Mouse (Mus musculus) brain, embryonic 14.5 days (tissue): ENCODE data around the gene Hist1h4b. TPM values are rescaled to one million over a fixed set of nuclear protein-coding genes. Genes with fewer than 3 reads are reported as not detected.
"Not testable (repeated sequence)": the region's sequence is repeated elsewhere in the genome, so short reads cannot be mapped to it uniquely, and the experiment has no call there.

Source experiments
- DNase-seq: peaks from one replicate; pipeline ENCODE4 v3.0.0-alpha.2; 2011; ENCODE audit warnings: low read depth
- CTCF ChIP-seq: fragments of 200-500 bp; IDR thresholded peaks from 2 replicates; pipeline ENCODE4 v1.5.1; 2012; ENCODE audit warnings: inconsistent platforms, mild to moderate bottlenecking, moderate library complexity, borderline replicate concordance; ENCODE audit not compliant: insufficient read depth, insufficient read length; ENCODE audit errors: extremely low read depth
- POLR2A ChIP-seq: fragments of 200-500 bp; IDR thresholded peaks from 2 replicates; pipeline ENCODE4 v1.6.1; 2012; ENCODE audit warnings: mild to moderate bottlenecking, inconsistent platforms, borderline replicate concordance; ENCODE audit not compliant: poor library complexity, insufficient read depth, insufficient read length, severe bottlenecking; ENCODE audit errors: extremely low read depth
- polyA plus RNA-seq: library from polyadenylated mRNA; depleted of rRNA; stranded (reverse); fragments of >200 nt; gene quantifications from 2 replicates; pipeline ENCODE4 v1.2.3, GENCODE M21; 2012

Gene Hist1h4b
- polyA plus RNA-seq, 1 experiment: 20.4 TPM

- TF ChIP-seq CTCF: no peak
- no peak for TF ChIP-seq POLR2A
- no peak for DNase-seq
Measured at GRCm38 (mm10) chr13:23763242-23763585, 6.4 kb downstream of the Hist1h4b start.

- no peak for TF ChIP-seq CTCF
- peak; percentile 77; the same call in 1 of the 2 replicates for TF ChIP-seq POLR2A
- peak; percentile 98 for DNase-seq
Measured at GRCm38 (mm10) chr13:23763586-23764323, 6.9 kb downstream of the Hist1h4b start, which contains the start of gene Hist1h1a. Gene Hist1h1a (plus strand): TSS chr13:23763666.

GRCm38 (mm10) chr13:23764324-23765171, 7.7 kb downstream of the Hist1h4b start:
- no peak for TF ChIP-seq CTCF
- TF ChIP-seq POLR2A: no peak
- no peak for DNase-seq

- TF ChIP-seq POLR2A (no peak), CTCF (no peak)
- DNase-seq: no peak
Measured at GRCm38 (mm10) chr13:23765172-23765513, 8.3 kb downstream of the Hist1h4b start.

GRCm38 (mm10) chr13:23766772-23767171, 10.0 kb downstream of the Hist1h4b start:
- DNase-seq: no peak
- TF ChIP-seq CTCF: no peak
- no peak for TF ChIP-seq POLR2A

- no peak for DNase-seq
- TF ChIP-seq POLR2A (no peak), CTCF (no peak)
Measured at GRCm38 (mm10) chr13:23768834-23769397, 12.1 kb downstream of the Hist1h4b start.

- DNase-seq: not testable (repeated sequence)
Measured at GRCm38 (mm10) chr13:23769613-23770012, 12.8 kb downstream of the Hist1h4b start, which contains the start of gene Trim38. Gene Trim38 (plus strand): TSS chr13:23769913.

GRCm38 (mm10) chr13:23772561-23773313, 15.9 kb downstream of the Hist1h4b start:
- DNase-seq: peak; percentile 83
- no peak for TF ChIP-seq CTCF
- no peak for TF ChIP-seq POLR2A

- no peak for TF ChIP-seq POLR2A
- TF ChIP-seq CTCF: no peak
- no peak for DNase-seq
Measured at GRCm38 (mm10) chr13:23778339-23778738, 21.5 kb downstream of the Hist1h4b start.

- DNase-seq: no peak
- TF ChIP-seq CTCF: no peak
- TF ChIP-seq POLR2A: no peak
Measured at GRCm38 (mm10) chr13:23779025-23779424, 22.2 kb downstream of the Hist1h4b start.

GRCm38 (mm10) chr13:23792520-23792919, 35.7 kb downstream of the Hist1h4b start:
- DNase-seq: peak; percentile 86
- TF ChIP-seq POLR2A (no peak), CTCF (peak; percentile 73; the same call in 1 of the 2 replicates)
